Mouse (Mus musculus) megakaryocyte, embryonic 14.5 days (primary cell): ENCODE results near the gene Fli1.

ENCODE experiments used
- FLI1 ChIP-seq: IDR thresholded peaks from 2 replicates; pipeline ENCODE4 v1.6.1; 2012; ENCODE audit warnings: low read length, inconsistent platforms, mixed read lengths
- GATA1 ChIP-seq: IDR thresholded peaks from 3 replicates; pipeline ENCODE4 v1.6.1; 2012; ENCODE audit warnings: mixed read lengths, low read length, inconsistent platforms, borderline replicate concordance

DNA sequence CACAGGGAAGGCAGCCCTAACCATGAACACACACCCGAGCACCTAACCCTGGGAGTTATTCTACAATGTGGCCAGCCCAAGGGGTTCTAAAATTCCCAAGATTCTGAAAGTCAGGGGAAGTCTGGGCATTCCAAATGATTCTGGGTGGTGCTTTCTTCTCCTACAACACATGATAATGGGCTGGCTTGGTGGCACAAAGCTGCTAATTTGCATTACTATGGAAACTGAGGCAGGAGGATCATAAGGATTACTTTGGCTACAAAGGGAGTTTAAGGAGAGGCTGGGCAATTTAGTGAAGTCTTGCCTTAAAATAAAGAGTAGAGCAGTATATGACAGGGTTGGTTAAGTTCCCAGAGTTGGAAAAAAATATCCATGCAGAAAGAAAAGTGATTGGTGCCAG is 127.7 kb downstream of the Fli1 start:
- TF ChIP-seq FLI1 (no peak), GATA1 (no peak)
